Mouse (Mus musculus) cerebellum, postnatal 4 days (tissue): ENCODE results near the gene Vps26a.

Experiments used
- DNase-seq, 2 experiments: peaks; one replicate each; pipeline ENCODE4 v3.0.0; 2022; ENCODE audit warnings: low spot score in 2 of 2, mixed read lengths in 1 of 2

The Vps26a gene

GRCm38 (mm10) chr10:62419422-62419821 lies 67.2 kb downstream of the Vps26a start:
- DNase-seq: no peak

- DNase-seq: no peak
Measured at GRCm38 (mm10) chr10:62418831-62419356, 67.7 kb downstream of the Vps26a start.

- DNase-seq: no peak
Measured at GRCm38 (mm10) chr10:62413606-62413982, 73.0 kb downstream of the Vps26a start.

DNA sequence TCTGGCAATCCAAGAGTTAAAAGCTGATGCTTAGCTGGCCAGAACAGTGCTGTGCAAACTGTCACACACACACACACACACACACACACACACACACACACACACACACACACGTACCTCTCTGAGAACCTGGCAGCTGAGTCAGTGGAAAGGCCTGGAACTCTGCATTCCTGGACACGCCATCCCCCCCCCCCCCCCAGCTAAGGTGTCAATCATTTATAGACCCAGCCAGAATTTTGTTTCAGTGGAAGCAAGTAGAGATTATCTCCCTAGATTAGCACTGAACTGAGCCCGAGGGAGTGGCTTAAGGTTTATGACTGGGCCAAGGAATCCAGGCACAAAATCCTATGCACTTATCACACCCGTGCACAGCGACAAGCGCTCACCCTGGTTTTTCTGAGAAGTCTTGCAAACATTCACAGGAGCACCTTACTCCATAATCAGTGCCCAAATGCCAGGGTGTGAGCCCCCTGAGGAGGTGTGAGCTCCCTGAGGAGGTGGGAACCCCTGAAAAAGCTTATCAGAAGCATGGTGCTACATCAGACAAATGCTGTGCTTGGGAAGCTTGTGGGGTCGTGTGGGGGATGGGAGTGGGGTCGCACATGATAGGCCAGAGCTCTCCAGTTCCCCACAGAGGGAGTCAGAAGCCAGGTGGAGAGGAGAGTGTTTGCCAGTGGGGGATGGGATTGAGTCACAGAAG lies 73.5 kb downstream of the Vps26a start:
- no peak for DNase-seq

DNA sequence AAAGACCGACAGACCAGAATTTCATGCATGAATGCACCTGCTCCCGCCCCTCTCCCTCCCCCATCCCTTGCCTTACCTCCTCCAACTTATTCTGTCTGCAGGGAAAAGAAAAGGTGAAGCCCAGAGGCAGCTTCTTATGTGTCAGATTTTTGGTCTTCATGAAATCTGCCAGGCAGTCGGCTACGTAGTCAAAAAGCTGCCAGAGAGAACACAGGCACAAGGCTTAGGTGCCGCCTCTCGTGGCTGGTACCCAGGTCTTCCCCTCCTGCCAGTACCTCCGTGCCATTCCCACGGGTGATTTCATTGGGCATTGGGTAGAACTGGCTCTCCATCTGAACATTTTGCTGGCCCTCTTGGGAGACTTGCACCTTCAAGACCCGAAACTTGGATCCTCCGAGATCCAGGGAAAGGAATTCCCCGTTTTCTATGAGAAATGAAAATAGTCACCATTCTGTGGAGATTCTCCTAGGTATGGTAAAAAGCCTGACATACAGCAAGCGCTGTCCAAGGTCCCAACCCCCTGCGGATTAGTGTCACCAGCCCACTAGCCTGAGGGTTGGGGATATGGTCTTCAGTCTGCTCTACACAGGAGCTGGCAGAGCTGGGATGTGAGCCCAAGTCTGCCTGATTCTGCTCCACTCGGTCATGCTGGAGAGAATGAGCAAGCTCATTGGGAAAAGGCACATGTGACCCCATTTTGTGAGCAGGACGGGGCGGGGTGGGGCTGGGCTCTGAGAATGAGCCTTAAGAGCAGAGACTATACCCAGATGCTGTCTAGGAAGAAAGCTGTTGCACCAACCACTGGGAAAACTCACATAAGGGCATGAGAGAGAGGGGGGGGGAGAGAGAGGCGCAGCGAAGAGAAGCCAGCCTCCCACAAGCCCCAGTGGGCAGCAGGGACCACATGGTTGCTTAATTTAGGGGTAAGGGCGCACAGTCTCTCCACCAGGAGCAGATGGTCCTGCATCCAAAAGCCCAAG lies 74.9 kb downstream of the Vps26a start:
- DNase-seq: no peak

DNA sequence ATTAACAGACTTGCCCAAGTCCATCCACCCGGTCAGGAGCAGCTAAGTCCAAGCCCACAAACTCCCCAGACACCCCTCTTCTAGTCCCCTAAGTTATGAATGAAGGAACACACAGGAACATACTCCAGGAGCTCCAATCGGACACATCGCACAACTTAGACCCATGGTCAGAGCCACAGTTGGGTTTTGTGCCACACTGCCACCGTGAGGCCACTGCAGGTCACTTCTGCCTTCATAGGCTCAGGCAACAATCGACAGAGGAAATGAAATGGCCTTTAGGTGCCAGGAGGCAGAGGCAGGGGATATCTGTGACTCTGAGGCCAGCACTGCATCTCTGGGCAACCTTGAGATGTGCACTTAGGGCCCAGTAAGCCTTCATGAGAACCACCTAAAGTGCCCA lies 75.7 kb downstream of the Vps26a start:
- peak; percentile 49 to 74 for DNase-seq
